Mouse (Mus musculus) hindbrain, postnatal 0 days (tissue): ENCODE data around the gene Ube2v1. TPM values are rescaled to one million over a fixed set of nuclear protein-coding genes. Genes with fewer than 3 reads are reported as not detected.
A peak's percentile ranks its signal among the peaks of the same experiment; 100 is the strongest.
"Not testable (repeated sequence)": the region's sequence is repeated elsewhere in the genome, so short reads cannot be mapped to it uniquely, and the experiment has no call there.

Source experiments
- ATAC-seq: fragments of 200-750 bp; cut with Nextera tagmentation; 2 replicates; pipeline ENCODE4 v1.8.0; 2017; ENCODE audit warnings: mild to moderate bottlenecking, moderate TSS enrichment, moderate library complexity
- DNase-seq: peaks from one replicate; pipeline ENCODE4 v3.0.0-alpha.2; 2015; ENCODE audit warnings: low spot score
- H3K27ac ChIP-seq: fragments of 300-500 bp; sonication (generic); 2 replicates; pipeline ENCODE4 v1.5.1; 2014; ENCODE audit warnings: mild to moderate bottlenecking
- H3K27me3 ChIP-seq: fragments of 300-500 bp; sonication (generic); 2 replicates; pipeline ENCODE4 v1.6.1; 2014; ENCODE audit warnings: low read length, mixed read lengths; ENCODE audit not compliant: insufficient read depth
- H3K36me3 ChIP-seq: fragments of 300-500 bp; sonication (generic); 2 replicates; pipeline ENCODE4 v1.6.1; 2014; ENCODE audit warnings: low read length, mixed read lengths; ENCODE audit not compliant: insufficient read depth
- H3K4me1 ChIP-seq: fragments of 300-500 bp; sonication (generic); 2 replicates; pipeline ENCODE4 v1.6.1; 2014; ENCODE audit warnings: antibody characterized with exemption, low read length, mixed read lengths; ENCODE audit not compliant: insufficient read depth
- H3K4me2 ChIP-seq: fragments of 300-500 bp; sonication (generic); 2 replicates; pipeline ENCODE4 v1.6.1; 2014; ENCODE audit warnings: low read depth, mild to moderate bottlenecking, low read length, moderate library complexity, mixed read lengths
- H3K4me3 ChIP-seq: fragments of 300-500 bp; sonication (generic); 2 replicates; pipeline ENCODE4 v1.5.1; 2014; ENCODE audit warnings: low read length
- H3K9ac ChIP-seq: fragments of 300-500 bp; sonication (generic); replicated peaks from 2 replicates; pipeline ENCODE4 v1.6.1; 2014; ENCODE audit warnings: mild to moderate bottlenecking, low read length, moderate library complexity, mixed read lengths
- H3K9me3 ChIP-seq: fragments of 300-500 bp; sonication (generic); 2 replicates; pipeline ENCODE4 v1.6.1; 2016; ENCODE audit warnings: low read length, mixed read lengths
- CTCF ChIP-seq: IDR thresholded peaks from 2 replicates; pipeline ENCODE4 v1.5.1; 2016; ENCODE audit warnings: antibody characterized with exemption, control low read depth, low read depth
- WGBS: fragments of 180-500 bp; shearing (Covaris S2); extraction: QIAGEN DNeasy Blood & Tissue Kit; methylation state at CpG from one replicate; pipeline ENCODE4 v1.1.7; 2014; 5-methylcytosine and 5-hydroxymethylcytosine counted together
- polyA plus RNA-seq: library from polyadenylated mRNA; unstranded; fragments of >200 nt; fragmentation: Nextera tagmentation; extraction: Ambion mirVana; gene quantifications from 2 replicates; pipeline ENCODE4 v1.2.1, GENCODE M21; 2015
- total RNA-seq: library from RNA; depleted of rRNA; stranded (reverse); fragments of >200 nt; gene quantifications from 2 replicates; pipeline ENCODE4 v1.2.3, GENCODE M21; 2014

The Ube2v1 gene
- total and polyA plus RNA-seq, 2 experiments from 2014 or later: 247 to 384 TPM

DNA sequence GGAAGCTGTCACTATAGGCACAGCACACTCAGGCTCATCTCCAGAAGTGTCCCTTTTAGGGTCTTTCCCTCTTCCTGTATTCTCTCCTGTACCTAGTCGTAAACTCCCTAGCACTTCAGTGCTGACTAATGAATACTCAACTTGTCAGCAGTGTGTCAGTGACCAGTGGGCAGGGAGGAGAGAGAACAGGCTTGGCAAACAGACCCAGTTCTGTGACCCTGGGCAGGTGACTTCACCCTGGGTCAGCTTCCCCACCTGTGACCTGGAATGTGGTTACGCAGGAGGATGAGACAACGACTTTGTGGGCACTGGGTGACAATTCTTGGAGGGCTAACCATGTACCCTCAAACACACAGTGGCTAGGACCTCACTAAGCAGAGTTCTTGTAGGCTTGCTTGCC, 14.9 kb downstream of the Ube2v1 start:
- Histone ChIP-seq H3K4me3 (no peak overlapping the region), H3K9me3 (no peaks in the 10 kb centered on the region), H3K27me3 (no peaks in the 10 kb centered on the region), H3K4me1 (no peaks in the 10 kb centered on the region), H3K9ac (no peak overlapping the region), H3K36me3 (peaks cover 30% of the 10 kb centered on the region), H3K27ac (no peak overlapping the region), H3K4me2 (no peak overlapping the region)
- WGBS: 93% methylated on average over 3 of the region's 3 CpGs
- DNase-seq (no peak), ATAC-seq (no peak)
- no peak for TF ChIP-seq CTCF

- 96% methylated on average over 7 of the region's 7 CpGs for WGBS
- not testable (repeated sequence) for H3K9me3 ChIP-seq, H3K4me2 ChIP-seq, H3K27me3 ChIP-seq, H3K27ac ChIP-seq, ATAC-seq, H3K4me1 ChIP-seq, H3K4me3 ChIP-seq, DNase-seq, H3K9ac ChIP-seq
- TF ChIP-seq CTCF: 0 out of 2 replicates have a peak, but pooled peaks have one; percentile 22
- peaks cover 38% of the 10 kb centered on the region for H3K36me3 ChIP-seq
Observed at GRCm38 (mm10) chr2:167613335-167613734, 18.6 kb downstream of the Ube2v1 start.

- 91% methylated on average over 14 of the region's 14 CpGs for WGBS
- peaks cover 40% of the 10 kb centered on the region for H3K36me3 ChIP-seq
- no peaks in the 10 kb centered on the region for H3K4me1 ChIP-seq
- ATAC-seq (no peak), DNase-seq (no peak)
- H3K4me3 ChIP-seq: no peak overlapping the region
- no peaks in the 10 kb centered on the region for H3K27me3 ChIP-seq
- H3K27ac ChIP-seq: no peak overlapping the region
- no peak overlapping the region for H3K9ac ChIP-seq
- H3K9me3 ChIP-seq: no peaks in the 10 kb centered on the region
- no peak overlapping the region for H3K4me2 ChIP-seq
- no peak for TF ChIP-seq CTCF
Observed at GRCm38 (mm10) chr2:167612122-167612521, 19.8 kb downstream of the Ube2v1 start.

- Histone ChIP-seq H3K9ac (no peak overlapping the region), H3K9me3 (no peaks in the 10 kb centered on the region), H3K4me2 (no peak overlapping the region), H3K36me3 (peaks cover 33% of the 10 kb centered on the region), H3K27me3 (no peaks in the 10 kb centered on the region), H3K27ac (no peak overlapping the region), H3K4me1 (no peaks in the 10 kb centered on the region), H3K4me3 (no peak overlapping the region)
- no peak for ATAC-seq
- no peak for DNase-seq
- peak; percentile 42; the same call in 1 of the 2 replicates for TF ChIP-seq CTCF
- whole genome bisulfite sequencing: 91% methylated on average over 10 of the region's 10 CpGs
Observed at GRCm38 (mm10) chr2:167611287-167611686, 20.6 kb downstream of the Ube2v1 start.

DNA sequence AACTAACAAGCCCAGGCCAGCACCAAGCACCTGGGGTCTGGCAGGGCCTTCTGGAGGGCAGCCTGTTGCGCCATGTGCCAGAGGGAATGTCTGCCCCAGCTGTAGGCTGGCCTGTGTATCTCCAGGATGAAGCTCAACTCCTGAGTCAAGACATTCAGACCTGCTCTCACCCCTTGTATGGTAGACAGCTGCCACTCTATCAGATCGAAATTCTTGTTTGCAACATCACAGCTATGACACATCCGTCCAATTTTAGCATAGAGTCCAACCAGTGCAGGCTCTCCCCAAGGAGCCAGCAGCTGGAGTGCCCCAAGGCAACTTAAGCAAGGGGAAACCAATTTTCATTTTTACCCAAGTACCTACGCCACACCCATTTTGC, 25.2 kb downstream of the Ube2v1 start:
- ATAC-seq (no peak), DNase-seq (no peak)
- no peak overlapping the region for H3K4me2 ChIP-seq
- no peaks in the 10 kb centered on the region for H3K27me3 ChIP-seq
- no peaks in the 10 kb centered on the region for H3K9me3 ChIP-seq
- 90% methylated on average over 4 of the region's 4 CpGs for WGBS
- H3K27ac ChIP-seq: no peak overlapping the region
- no peak overlapping the region for H3K9ac ChIP-seq
- H3K4me1 ChIP-seq: no peaks in the 10 kb centered on the region
- peaks cover 14% of the 10 kb centered on the region; the same call in 1 of the 2 replicates for H3K36me3 ChIP-seq
- TF ChIP-seq CTCF: no peak
- H3K4me3 ChIP-seq: no peak overlapping the region

GRCm38 (mm10) chr2:167605817-167606744, 25.8 kb downstream of the Ube2v1 start:
- Histone ChIP-seq H3K9ac (no peak overlapping the region), H3K4me1 (no peaks in the 10 kb centered on the region), H3K27ac (no peak overlapping the region), H3K27me3 (no peaks in the 10 kb centered on the region), H3K36me3 (peaks cover 14% of the 10 kb centered on the region; the same call in 1 of the 2 replicates), H3K9me3 (no peaks in the 10 kb centered on the region), H3K4me2 (no peak overlapping the region), H3K4me3 (no peak overlapping the region)
- DNase-seq: no peak
- no peak for ATAC-seq
- no peak for TF ChIP-seq CTCF
- WGBS: 80% methylated on average over 17 of the region's 17 CpGs
